In genomic region chr1:139551311-139551710, GRCm38 (mm10) we compare ENCODE assay signal across 23 mouse cellular contexts. TPM values are rescaled to one million over a fixed set of nuclear protein-coding genes. Genes with fewer than 3 reads are reported as not detected.
"Had no signal": no experiment of that assay in that cellular context is flagged by ENCODE, and none has a peak within 500 bp of the region (broad histone marks: within the 10 kb centered on the region; RNA-seq: fewer than 3 reads in every experiment).

No protein-coding gene starts in this region.

- H3K36me3 ChIP-seq: neural tube, embryonic 13.5 days; neural tube, embryonic 15.5 days; stomach, embryonic 15.5 days had no signal

- H3K9ac ChIP-seq: neural tube, embryonic 13.5 days; neural tube, embryonic 15.5 days; stomach, embryonic 15.5 days had no signal

- H3K27ac ChIP-seq: neural tube, embryonic 13.5 days; neural tube, embryonic 15.5 days; stomach, embryonic 15.5 days; stomach, postnatal 0 days had no signal

- H3K4me3 ChIP-seq: neural tube, embryonic 13.5 days; neural tube, embryonic 15.5 days; stomach, embryonic 15.5 days had no signal

- H3K9me3 ChIP-seq: neural tube, embryonic 13.5 days; neural tube, embryonic 15.5 days; stomach, embryonic 15.5 days had no signal

- H3K4me1 ChIP-seq: neural tube, embryonic 13.5 days; neural tube, embryonic 15.5 days; stomach, embryonic 15.5 days had no signal

- H3K4me2 ChIP-seq: neural tube, embryonic 13.5 days; neural tube, embryonic 15.5 days; stomach, embryonic 15.5 days had no signal

- H3K27me3 ChIP-seq: neural tube, embryonic 13.5 days; neural tube, embryonic 15.5 days; stomach, embryonic 15.5 days had no signal

- DNase-seq: retina, postnatal 1 day; right cerebral cortex, adult 18-20 months; right cerebral cortex, postnatal 14 days; right cerebral cortex, postnatal 25 days; right cerebral cortex, postnatal 4 days; spleen, adult 18-20 months; thymus, adult 18-20 months; thymus, adult 2 months; thymus, postnatal 14 days; thymus, postnatal 25 days; thymus, postnatal 36 days; thymus, postnatal 4 days had no signal

RNA-seq across cellular contexts. Expression of gene Cfhr1, which starts 8.8 kb away (rescaled TPM):
- total RNA-seq: neutrophil, adult 5-6 weeks had no signal
- polyA plus RNA-seq: neural tube, embryonic 13.5 days; neural tube, embryonic 14.5 days; neural tube, embryonic 15.5 days; small intestine, adult 2 months; spleen, adult 2 months; stomach, embryonic 14.5 days; stomach, embryonic 16.5 days; thymus, adult 2 months; urinary bladder, adult 2 months had no signal

RNA-seq across cellular contexts. Expression of gene F13b, which starts 49.8 kb away (rescaled TPM):
- total RNA-seq: neutrophil, adult 5-6 weeks had no signal
- polyA plus RNA-seq: neural tube, embryonic 13.5 days; neural tube, embryonic 14.5 days; neural tube, embryonic 15.5 days; small intestine, adult 2 months; spleen, adult 2 months; stomach, embryonic 14.5 days; thymus, adult 2 months; urinary bladder, adult 2 months had no signal
